Mouse (Mus musculus) spleen, postnatal 14 days (tissue): Measurements from ENCODE around the gene Ascc1.
A peak's percentile ranks its signal among the peaks of the same experiment; 100 is the strongest.
"Not testable (repeated sequence)": the region's sequence is repeated elsewhere in the genome, so short reads cannot be mapped to it uniquely, and the experiment has no call there.

Experiments used
- DNase-seq, 2 experiments: peaks; one replicate each; pipeline ENCODE4 v3.0.0; 2021 to 2022; ENCODE audit warnings: low spot score in 2 of 2

Ascc1 gene

DNA sequence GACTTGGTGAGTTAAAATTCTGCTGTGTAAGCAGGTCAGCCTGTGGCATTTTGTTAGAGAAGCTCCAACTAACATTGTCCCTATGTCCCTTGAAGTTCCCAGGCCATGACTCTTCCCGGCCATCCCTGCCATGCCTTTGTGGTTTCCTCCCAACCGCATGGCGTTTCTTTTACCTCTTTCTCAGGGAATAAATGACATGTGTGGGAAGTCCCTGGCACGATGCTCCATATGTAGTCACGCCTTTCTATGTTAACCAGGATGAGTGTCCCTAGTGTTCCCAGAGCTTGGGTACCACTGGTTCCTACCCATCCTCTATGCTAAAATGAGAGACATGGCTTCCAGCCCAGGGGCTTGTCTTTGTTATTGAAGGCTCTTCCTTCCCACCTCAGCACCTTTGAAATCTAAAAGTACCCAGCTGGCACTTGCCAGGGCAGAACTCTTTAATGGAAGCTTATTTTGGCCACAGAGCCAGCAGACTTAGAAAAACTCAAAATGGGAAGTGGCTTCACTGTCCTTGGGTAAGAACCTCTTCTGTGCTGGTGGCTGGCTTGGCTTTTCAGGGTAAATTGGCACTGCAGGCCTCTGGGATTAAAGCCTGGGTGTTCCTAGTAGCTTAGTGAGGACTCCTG, 24.8 kb upstream of the Ascc1 start:
- DNase-seq = no peak

DNA sequence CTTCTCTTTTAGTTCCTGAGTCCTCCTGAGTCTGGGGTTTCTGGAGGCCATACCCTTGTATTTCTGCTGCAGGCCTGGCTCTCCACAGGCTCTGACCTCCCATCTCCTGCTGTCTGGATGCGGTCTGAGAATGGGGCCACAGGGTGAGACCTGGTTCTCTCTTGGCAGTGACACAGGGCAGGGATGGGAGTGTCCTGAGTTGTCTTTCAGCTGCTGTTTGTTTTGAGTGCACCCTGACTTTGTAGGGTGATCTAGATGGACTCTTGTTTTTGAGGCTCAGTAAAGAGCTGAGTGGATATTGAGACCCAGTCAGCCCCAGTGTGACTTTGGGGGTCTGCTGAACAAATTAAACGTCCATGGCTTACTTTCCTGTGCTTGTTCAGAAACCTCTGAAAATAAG, 24.2 kb upstream of the Ascc1 start:
- DNase-seq = no peak

DNA sequence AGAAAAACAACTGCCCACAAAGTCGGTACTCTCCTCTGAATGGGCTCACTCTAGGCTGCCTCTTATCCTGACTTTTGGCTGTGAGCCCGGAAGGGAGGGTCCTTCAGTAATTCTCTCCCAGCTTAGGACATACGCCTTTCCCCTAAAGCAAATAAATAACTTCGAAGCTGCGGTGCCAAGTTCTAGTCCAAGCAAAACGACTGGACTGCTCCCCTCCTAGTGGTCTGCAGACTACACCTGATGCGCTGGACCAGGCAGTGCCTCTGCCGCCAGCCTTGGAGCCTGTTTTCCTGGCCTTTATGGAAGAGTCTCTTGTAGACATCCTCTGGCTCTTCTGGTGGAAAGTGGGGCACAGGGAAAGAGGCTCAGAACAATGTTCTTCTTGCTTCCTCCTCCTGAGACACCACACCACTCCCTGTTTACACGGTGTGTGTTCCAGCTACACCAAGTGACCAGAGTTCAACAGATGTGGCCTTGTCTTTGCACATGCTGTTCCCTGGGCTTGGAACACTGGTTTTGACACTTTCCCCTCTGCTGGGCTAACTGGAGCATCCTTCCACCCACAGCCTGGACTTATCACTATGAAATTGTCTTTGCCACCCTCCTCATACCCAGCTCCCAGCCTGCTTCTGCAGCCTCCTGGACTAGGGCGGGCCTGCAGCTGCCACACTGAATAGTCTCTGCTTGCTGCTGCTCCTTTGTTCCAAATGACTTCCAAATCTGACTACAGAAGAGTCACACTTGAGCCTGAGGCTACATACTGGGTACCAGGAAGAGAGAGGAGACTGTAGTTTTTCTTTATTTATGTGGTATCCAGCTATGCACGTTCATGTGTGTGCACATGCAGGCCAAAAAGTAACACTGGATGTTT, 23.5 kb upstream of the Ascc1 start:
- no peak for DNase-seq

DNA sequence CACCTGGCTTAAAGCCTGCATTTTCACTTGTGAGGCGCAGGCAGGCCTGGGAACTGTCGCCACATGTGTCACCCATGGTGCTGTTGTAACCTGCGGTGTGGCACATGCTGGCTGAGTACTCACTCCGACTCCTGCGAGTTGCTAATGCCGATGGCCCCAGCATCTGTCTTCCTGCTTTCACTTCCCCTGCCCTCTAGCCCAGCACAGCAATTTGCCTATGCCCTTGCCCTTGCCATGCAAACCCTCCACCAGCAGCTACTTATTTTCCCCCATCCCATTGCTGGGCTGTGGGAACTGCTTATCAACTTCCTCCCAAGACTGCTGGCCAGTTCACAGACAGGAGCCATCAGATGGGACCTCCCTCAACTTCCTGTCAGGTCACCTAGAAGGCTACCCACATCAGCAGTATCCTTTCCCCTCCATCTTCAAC, 21.8 kb upstream of the Ascc1 start:
- DNase-seq = peak; percentile 54 to 60

DNA sequence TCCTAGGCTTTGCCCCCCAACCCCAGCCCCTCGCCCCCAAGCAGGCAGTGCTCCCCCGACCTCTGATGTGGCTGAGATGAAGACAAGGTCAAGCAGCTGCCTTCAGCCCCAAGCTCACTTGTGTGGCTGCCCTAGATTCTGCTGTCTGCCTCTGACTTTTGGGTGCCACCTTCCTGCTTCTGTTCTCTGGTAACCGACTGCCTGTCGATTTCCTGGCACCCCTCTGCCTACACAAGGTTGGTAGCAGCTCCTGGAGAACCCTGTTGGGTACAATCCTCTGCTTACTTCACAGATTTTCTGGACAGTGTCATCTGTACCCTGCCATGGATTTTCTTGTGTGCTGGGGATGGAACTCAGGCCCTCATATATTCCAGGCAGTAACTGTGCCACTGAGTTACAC, 21.3 kb upstream of the Ascc1 start:
- no peak for DNase-seq

DNA sequence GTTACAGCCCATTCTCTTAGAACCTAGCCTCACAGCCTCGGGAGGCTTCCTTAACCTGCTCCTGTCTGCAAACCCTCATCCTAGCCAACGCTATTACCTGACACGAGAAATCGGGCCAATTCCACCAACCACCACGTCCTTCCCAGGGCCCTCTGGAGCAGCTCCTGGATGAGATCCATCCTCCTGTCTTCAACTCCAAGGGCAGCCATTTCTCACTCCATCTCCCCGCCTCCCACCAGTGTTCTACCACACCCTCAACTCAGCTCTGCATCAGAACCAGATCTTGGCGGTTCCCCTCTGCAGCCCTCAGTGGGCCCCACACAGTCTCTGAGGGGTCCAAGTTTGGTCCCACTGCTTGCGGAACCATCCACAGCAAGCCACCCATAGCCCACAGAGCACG, 20.8 kb upstream of the Ascc1 start:
- no peak for DNase-seq

DNA sequence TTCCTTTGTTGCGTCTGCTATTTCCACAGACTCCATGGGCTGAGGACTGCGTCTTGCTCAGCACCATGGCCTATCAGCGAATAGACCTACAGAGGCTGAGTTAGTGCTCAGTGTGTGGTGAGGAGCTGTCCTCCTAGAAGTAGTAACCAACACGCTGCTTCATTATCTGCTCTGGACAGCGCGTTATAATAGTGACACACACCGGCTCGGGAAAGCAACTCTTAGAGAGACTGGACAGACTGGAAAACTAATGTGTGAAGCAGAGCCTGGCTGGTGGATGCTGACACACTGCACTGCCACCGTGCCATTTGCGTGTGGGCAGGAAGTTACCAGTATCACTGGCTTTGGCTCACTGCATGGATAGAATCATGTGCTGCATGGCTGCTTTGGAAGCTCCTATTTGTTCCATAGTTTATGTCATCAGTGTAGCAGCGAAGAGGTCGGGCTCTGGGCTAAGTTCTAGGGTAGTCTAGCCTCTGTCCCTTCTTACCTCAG, 20.2 kb upstream of the Ascc1 start:
- no peak for DNase-seq

DNA sequence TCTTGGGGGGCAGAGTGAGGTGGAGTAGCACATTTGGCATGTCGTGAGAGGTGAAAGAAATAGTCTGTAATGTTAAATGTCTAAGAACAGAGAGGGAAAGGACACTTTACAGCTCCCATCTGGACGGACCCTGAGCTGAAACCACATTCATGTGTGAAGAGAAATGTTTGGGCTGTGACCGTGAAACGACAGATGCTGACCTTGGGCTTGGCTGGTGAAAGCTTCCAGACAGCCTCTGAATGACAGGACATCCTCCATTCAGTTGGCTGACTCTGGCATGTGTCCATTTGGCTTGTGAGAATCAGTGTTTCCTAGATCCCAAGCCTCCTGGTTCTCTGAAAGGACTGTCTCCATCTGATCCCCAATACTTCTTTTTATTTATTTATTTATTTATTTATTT, 14.6 kb upstream of the Ascc1 start:
- DNase-seq = no peak

DNA sequence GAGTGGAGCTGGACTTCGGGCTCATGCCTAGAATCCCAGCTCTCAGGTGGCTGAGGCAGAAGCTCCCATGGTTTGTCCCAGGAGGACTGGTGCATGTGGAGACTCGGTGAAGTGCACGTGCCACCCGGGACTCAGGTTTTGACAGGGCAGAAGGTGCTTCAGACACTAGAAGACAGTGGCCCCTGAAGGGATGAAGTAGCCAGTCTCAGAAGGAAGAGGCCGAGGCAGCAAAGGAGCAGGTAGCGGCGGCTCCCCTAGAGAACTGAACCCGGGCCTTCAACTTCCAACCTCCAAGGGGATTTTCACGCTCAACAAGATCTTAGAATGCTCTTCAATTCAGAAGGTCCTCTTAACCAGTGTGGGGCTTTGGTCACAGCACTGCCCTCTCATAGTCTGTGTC, 12.2 kb upstream of the Ascc1 start:
- no peak for DNase-seq

DNA sequence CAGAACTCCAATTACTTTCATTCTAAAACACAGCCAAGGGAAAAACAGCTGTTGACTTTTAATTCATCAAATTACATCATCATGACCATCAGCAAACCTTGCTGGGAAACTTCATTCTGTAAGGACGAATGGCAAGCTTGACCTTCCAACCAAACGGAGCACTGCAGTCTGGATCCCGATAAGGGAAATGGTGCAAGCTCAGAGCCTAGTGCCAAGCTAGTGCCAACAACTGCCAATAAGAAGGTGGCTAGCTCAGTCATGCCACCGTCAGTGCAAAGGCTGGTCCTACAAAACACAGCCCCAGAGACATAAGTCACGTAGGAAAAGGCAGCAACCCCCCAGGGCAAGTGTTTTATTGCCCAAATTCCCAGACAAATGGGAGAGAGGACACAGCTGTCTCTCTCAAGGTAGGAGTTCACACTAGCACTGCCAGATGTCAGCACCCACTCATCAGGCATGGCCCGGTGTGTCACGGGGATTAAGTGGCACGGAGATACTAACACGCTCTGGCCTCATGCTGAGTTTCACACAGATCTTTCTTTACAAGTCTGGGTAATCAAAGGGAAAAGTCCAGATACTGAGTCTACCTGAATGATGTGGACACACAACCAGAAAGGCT, 11.2 kb upstream of the Ascc1 start:
- no peak for DNase-seq

DNA sequence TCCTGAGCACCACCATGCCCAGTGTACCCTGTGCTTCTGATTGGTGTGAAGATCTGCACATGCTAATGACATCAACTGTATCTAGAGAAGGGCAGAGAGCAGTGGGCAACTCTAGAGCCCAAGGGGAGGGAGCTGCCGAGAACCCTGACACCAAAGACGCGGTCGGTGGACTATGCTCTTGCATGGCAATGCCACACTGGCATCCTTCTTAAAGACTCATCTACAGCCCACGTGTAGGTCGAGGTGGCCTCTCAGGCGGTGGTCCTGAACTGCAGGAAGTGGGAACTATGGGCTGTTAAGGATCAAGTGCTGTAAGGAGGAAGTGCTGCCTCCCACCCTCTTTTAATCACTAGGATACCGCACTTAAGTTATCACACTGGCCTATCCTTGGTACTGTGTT, 10.6 kb upstream of the Ascc1 start:
- no peak for DNase-seq

DNA sequence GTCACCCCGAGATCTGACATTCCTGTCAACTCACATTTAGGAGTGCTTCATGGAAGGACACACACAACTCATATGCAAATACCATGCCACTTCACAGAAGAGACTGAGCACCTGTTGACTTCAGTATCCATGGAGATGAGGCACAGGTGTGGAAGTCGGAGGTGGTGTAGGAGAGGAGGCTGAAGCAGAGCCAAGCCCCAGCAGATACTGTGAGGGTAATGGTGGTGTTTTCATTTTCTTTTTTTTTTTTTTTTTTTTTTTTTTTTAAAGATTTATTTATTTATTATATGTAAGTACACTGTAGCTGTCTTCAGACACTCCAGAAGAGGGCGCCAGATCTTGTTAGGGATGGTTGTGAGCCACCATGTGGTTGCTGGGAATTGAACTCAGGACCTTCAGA, 8.8 kb upstream of the Ascc1 start:
- not testable (repeated sequence) for DNase-seq

DNA sequence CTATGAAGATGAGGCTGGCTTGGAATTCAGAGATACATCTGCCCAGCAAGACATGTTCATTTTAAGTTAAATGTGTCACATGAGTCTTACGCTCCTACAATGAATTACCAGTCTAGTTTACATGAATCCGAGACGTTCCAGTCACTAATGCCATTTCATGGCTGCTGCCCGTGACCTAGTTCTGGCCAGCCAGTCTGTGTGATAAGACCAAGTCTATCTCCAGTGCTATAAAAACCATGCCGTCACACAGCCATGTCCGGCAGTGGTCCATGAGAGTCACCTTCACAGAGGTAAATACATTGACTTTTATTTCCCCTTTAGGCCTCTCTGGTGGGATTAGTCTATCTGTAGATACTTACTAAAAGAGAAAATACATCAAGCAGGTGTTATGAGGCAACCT, 6.7 kb upstream of the Ascc1 start:
- DNase-seq = no peak

DNA sequence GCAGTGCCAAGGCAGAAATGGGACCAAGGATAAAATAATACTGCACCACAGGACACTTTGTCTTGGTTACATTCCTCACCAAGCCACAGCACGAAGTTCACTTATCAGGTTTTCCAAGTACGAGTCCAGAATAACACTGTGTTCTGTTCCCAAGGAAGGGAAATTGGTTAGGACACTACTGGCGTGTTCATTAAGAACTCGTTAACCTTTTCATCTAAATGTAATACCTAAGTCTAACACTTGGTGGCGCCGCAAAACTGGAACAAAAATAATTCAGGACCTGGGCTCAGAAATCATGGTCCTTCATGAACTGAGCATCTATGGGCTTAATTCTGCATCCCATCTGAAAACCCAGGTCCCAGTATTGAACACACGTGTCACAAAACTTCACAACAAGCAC, 5.0 kb upstream of the Ascc1 start:
- DNase-seq = peak in 1 of 2 experiments; percentile 48

DNA sequence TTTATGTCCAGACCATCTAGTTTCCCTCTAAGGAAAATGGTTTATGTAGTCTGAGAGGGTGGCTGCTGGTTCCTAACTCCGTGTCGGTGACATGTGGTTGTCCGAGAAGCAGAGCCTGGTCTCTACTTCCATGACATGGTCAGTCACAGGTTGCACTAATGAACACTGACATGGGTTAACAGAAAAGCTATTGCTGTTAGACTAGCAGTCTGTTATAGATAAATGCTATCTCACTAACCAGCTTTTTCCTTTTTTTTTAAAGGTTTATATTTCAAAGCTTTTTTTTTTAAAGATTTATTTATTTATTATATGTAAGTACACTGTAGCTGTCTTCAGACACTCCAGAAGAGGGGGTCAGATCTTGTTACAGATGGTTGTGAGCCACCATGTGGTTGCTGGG, 3.5 kb upstream of the Ascc1 start:
- no peak for DNase-seq

DNA sequence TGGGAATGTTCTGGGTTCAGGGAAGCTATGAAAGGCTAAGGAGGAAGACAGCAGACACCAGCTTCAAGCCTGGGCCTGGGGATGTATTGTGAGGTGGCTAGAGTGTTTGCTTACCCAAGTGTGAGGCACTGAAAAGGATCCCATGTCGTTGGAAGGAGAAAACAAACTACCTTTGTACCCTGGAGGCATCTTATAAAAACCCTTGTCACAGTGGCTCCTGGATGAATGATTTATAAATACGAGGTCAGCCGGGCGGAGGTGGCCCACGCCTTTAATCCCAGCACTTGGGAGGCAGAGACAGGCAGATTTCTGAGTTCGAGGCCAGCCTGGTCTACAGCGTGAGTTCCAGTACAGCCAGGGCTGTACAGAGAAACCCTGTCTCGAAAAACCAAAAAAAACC, 942 bp upstream of the Ascc1 start:
- DNase-seq = not testable (repeated sequence)

DNA sequence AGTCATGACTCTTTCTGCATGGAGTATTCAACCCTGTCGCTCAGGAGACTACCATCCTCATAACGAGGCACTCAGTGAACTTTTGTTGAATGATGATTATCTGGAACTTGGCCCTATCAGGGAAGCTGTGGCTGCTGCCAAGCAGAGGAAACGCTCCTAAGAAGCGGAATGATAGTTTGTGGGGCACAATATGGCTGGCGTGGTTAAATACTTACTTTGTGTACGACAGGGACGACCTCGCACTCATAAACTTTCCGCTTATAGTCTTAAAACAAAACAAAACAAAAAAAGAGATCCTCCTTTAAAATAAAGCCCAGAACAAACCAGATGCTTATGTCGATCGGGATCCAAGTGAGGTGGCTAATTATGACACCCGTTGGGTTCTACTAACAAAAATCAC, 402 bp upstream of the Ascc1 start:
- DNase-seq = no peak

DNA sequence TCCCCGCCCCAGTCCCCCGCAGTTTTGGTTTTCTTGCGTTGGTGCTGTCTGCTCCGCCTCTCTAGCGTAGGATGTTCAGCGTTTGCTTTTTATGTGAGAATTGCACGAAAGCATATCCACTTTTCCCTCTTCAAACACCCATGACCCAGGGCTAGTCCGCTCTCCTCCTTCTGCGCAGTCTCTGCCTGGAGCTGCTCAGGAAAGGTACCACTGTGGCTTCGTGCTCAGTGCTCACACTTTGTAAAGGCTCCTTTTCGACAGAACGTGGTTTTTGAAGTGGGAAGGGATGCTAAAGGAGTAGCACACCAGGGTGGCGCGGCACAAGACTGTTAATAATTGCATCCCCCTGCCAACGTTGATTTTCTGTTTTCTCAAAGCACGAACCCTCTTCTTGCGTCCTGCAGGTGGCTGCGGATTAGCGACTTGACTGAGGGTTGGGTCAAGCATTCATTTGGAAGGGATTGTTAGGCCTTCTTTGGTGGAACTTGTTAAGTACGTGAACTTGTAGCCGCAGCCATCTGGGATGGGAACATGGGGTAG, 678 bp downstream of the Ascc1 start:
- DNase-seq = no peak

DNA sequence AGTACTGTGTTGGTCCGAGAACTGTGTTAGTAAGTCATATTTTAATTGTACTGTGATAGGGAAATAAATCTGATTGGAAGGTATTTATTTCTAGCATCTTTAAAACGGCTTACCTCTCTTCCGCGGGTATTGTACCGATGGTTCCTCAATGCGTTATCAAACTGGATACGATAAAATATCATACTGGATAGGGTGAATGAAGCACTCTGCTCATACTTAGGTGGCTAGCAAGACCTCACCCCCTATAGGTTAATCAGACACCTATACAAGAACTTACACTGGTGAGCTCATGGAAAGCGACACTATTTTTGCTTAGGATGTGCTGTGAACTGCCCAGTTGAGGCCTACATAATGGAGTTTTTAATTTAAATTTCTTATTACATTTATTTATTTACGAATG, 1.2 kb downstream of the Ascc1 start:
- DNase-seq = no peak

DNA sequence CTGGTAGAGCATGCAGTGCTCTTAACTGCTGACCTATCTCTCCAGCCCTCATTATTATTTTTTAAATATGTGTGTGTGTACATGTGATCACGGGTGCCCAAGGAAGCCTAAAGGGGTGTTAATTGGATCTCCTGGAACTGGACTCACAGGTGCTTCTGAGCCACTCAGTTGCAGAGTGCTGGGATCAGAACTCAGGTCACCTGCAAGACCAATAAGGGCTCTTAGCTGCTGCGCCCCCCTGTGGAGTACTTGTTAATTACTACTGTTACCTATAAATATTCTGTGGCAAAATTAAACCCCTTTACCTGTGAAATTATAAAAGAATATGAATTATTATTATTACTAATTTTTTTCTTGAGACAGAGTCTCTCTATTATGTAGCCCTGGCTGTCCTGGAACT, 2.7 kb downstream of the Ascc1 start:
- peak in 1 of 2 experiments; percentile 62 for DNase-seq

DNA sequence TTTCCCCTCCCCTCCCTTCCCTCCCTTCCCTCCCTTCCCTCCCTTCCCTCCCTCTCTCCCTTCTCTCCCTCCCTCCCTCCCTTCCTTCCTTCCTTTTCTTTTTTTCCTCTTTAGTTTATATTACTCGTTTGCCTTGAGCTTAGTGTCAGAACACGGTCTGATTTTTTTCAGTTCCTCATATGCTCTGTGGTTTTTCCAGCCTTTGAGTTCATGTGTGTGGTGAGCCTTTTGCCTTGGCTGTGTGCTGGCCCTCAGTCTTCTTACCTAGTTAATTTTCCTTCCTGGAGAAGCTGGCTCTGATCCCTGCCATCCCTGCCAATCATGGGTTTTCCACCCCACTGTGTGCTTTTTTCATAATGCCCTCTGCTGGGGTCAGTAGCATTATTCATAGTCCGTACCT, 6.5 kb downstream of the Ascc1 start:
- DNase-seq = no peak

DNA sequence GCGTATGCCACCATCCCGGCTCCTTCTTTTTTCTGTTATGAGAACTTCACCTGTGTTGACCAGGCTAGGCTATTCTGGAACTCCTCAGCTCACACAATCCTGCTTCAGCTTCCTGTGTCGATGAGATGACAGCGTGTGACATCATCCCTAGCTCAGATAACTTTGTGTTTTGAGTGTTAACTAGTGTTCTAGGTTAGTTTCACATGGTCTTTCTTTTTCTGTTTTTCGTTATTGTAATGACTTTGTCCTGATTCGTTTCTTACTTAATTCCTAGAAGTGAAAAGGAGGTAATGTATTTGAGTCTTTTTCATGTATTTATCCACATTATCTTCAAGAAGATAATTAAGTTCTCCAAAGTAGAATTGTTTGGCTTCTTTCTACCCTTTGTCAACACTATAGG, 13.6 kb downstream of the Ascc1 start:
- DNase-seq = no peak

DNA sequence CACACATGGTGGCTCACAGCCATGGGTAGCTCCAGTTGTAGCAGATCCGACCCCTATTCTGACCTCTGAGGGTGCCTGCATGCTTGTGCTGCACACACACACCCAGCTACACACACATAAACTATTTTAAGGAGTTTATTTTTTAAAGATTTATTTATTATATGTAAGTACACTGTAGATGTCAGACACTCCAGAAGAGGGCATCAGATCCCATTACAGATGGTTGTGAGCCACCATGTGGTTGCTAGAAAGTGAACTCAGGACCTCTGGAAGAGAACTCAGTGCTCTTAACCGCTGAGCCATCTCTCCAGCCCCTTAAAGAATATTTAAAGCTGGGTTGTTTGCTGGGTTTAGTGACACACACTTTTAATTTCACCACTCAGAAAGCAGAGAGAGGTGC, 16.7 kb downstream of the Ascc1 start:
- DNase-seq = no peak
